Mouse (Mus musculus): ENCODE results near the gene Apba2.

Gene Apba2

GRCm38 (mm10) chr7:64501536-64502270 lies at the start of gene Apba2:
TSS of gene Apba2 (plus strand) at chr7:64501706.
- DNase-seq (ENCODE audit: low spot score): no peak

- no peak for DNase-seq (ENCODE audit: low spot score)
Observed at GRCm38 (mm10) chr7:64451861-64452382, 49.6 kb upstream of the Apba2 start.

- DNase-seq (ENCODE audit: low spot score): no peak
Observed at GRCm38 (mm10) chr7:64452471-64453222, 48.9 kb upstream of the Apba2 start.

GRCm38 (mm10) chr7:64456176-64456575 lies 45.3 kb upstream of the Apba2 start:
- no peak for DNase-seq (ENCODE audit: low spot score)

- no peak for DNase-seq (ENCODE audit: low spot score)
Observed at GRCm38 (mm10) chr7:64456676-64457075, 44.8 kb upstream of the Apba2 start.

- DNase-seq (ENCODE audit: low spot score): no peak
Observed at GRCm38 (mm10) chr7:64457811-64458210, 43.7 kb upstream of the Apba2 start.

GRCm38 (mm10) chr7:64497438-64497837 lies 4.1 kb upstream of the Apba2 start:
- DNase-seq (ENCODE audit: low spot score): no peak

GRCm38 (mm10) chr7:64502271-64503180 lies 1.0 kb downstream of the Apba2 start:
- DNase-seq (ENCODE audit: low spot score): no peak

- no peak for DNase-seq (ENCODE audit: low spot score)
Observed at GRCm38 (mm10) chr7:64503641-64504040, 2.1 kb downstream of the Apba2 start.

- DNase-seq (ENCODE audit: low spot score): no peak
Observed at GRCm38 (mm10) chr7:64504691-64505231, 3.3 kb downstream of the Apba2 start.

- DNase-seq (ENCODE audit: low spot score): no peak
Observed at GRCm38 (mm10) chr7:64505571-64505970, 4.1 kb downstream of the Apba2 start.

GRCm38 (mm10) chr7:64508826-64509225 lies 7.3 kb downstream of the Apba2 start:
- DNase-seq (ENCODE audit: low spot score): no peak

- DNase-seq (ENCODE audit: low spot score): no peak
Observed at GRCm38 (mm10) chr7:64509911-64510310, 8.4 kb downstream of the Apba2 start.

GRCm38 (mm10) chr7:64510526-64511210 lies 9.2 kb downstream of the Apba2 start:
- no peak for DNase-seq (ENCODE audit: low spot score)

- DNase-seq (ENCODE audit: low spot score): no peak
Observed at GRCm38 (mm10) chr7:64513621-64514020, 12.1 kb downstream of the Apba2 start.

GRCm38 (mm10) chr7:64515280-64515679 lies 13.8 kb downstream of the Apba2 start:
- no peak for DNase-seq (ENCODE audit: low spot score)

GRCm38 (mm10) chr7:64515891-64516290 lies 14.4 kb downstream of the Apba2 start:
- DNase-seq (ENCODE audit: low spot score): no peak

- no peak for DNase-seq (ENCODE audit: low spot score)
Observed at GRCm38 (mm10) chr7:64519091-64519490, 17.6 kb downstream of the Apba2 start.

- DNase-seq (ENCODE audit: low spot score): no peak
Observed at GRCm38 (mm10) chr7:64519521-64519920, 18.0 kb downstream of the Apba2 start.

GRCm38 (mm10) chr7:64521695-64522408 lies 20.3 kb downstream of the Apba2 start:
- DNase-seq (ENCODE audit: low spot score): no peak

GRCm38 (mm10) chr7:64522409-64522730 lies 20.9 kb downstream of the Apba2 start:
- no peak for DNase-seq (ENCODE audit: low spot score)

All from urinary bladder, postnatal 14 days (tissue).